Mouse (Mus musculus) activated CD4-positive, CD25-positive, alpha-beta regulatory T cell, adult 9 weeks (primary cell): ENCODE measurements around the gene 3830403N18Rik. TPM values are rescaled to one million over a fixed set of nuclear protein-coding genes. Genes with fewer than 3 reads are reported as not detected.

Experiments
- polyA plus RNA-seq: library from polyadenylated mRNA; unstranded; fragments of 100-300 nt; shearing (Covaris generic); gene quantifications from one replicate; pipeline ENCODE4 v1.2.1, GENCODE M21; 2017

Gene 3830403N18Rik
- polyA plus RNA-seq, result 0.84 TPM

DNA sequence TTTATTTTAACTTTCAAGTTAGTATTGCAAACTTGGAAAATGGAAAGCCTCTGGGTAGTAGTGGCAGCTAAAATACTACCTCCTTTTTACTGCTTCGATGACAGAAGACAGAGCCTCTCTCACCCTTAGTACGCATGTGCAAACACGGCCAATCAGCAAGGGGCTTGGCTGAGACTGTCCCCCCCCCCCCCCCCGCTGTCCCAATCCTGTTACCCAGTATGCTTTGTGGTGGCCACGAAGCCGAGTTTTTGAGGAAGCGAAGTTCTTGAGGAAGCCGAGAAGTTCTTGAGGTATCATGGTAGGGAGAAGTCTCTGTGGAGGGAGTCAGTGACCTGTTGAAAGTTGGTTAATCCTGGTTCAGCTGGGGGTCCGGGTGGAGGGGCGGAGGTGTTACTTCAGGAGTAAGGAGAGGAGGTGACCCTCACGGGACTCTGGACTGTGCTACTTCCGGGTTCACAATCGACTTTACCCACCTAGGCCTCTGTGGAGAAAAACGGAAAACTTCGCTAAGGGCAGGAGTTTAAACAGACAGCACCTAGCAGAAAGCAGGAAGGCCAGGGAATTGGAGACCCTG, at the start of gene 3830403N18Rik:
Gene 3830403N18Rik, plus strand, starts transcription at position 237 of the 574 bp plus-strand sequence.

Other genes with a start within 250 kb of the 3830403N18Rik start
- not detected for gene Gm773, start 76.3 kb downstream of the 3830403N18Rik start, polyA plus RNA-seq
- 1.7 TPM for gene Zfp449, start 209.8 kb downstream of the 3830403N18Rik start, polyA plus RNA-seq
- gene Smim10l2a, start 238.0 kb downstream of the 3830403N18Rik start, polyA plus RNA-seq, result 4.5 TPM